Mouse (Mus musculus) erythroblast, embryonic 14.5 days (primary cell): ENCODE results near the gene Dpp6.

Source experiments
- GATA1 ChIP-seq: IDR thresholded peaks from 2 replicates; pipeline ENCODE4 v1.6.1; 2012; ENCODE audit warnings: low read length, inconsistent platforms, mixed read lengths
- TAL1 ChIP-seq: IDR thresholded peaks from 3 replicates; pipeline ENCODE4 v1.6.1; 2012; ENCODE audit warnings: low read length, inconsistent platforms, mixed read lengths

DNA sequence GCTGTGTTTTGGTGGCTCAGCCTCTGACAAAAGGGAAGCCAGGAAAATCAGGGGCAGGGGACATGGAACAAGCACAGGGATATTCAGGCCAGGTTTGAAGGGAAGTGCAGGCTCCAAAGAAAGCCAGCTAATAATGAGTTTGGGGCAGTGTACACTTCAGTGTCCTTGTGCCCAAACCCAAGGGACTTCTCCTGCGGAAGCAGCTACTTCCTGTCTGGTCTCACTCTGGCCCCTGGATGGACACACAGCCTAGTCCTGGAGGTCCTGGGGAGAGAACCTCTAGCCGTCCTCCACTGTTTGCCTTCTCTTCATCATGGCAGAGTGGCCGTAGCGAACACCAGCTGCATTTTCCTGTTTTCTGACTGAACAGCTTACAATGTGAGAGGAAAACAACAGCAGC is 840.7 kb downstream of the Dpp6 start:
- TF ChIP-seq GATA1, result no peak
- no peak for TF ChIP-seq TAL1
